ENCODE assay signal across 29 mouse cellular contexts in the genomic region with DNA sequence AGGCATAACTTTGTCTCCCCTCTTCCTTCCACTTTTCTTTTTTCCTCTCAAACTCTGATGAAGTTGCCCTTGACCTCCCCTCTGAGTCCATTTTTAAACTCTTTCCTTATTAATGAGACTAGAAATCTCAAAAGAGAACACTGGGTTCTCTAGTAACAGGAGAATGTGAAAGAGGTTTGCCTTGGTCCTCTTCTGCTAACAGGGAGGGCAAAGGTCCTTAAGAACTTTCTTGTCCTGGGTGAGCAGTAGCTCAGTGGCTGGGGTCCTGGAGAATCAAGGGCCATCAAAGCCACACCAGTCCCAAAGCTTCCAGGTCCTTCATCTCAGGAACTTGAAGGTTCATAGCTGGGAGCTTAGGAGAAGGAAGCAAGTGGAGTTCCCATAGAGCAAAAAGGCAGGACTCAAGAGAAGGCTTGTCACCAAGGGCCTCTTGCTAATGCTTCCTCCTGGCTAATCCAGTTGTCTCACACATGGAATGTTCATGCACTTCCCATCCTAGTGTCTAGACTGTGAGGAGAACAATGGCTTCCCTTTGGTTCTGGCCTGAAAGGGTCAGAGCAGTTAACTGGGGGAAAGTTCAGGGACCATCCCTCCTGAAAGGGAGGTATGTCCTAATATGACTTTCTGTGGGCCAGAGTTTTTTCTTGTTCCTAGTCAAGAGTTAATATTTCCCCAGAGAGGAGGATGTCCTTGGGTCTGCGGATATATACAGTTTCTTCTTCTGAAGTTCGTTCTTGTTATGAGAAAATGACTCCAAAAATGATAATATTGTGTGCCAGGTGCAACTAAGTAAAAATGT. TPM values are rescaled to one million over a fixed set of nuclear protein-coding genes. Genes with fewer than 3 reads are reported as not detected.
"Had no signal": no experiment of that assay in that cellular context is flagged by ENCODE, and none has a peak within 500 bp of the region (broad histone marks: within the 10 kb centered on the region; RNA-seq: fewer than 3 reads in every experiment).

No protein-coding gene starts in this region.

- H3K9me3 ChIP-seq: heart, embryonic 13.5 days; heart, embryonic 15.5 days; hindbrain, embryonic 13.5 days; hindbrain, embryonic 15.5 days; limb, embryonic 13.5 days; limb, embryonic 15.5 days; liver, embryonic 12.5 days had no signal

- H3K4me3 ChIP-seq: heart, embryonic 13.5 days; heart, embryonic 15.5 days; hindbrain, embryonic 13.5 days; hindbrain, embryonic 15.5 days; limb, embryonic 13.5 days; limb, embryonic 15.5 days; liver, embryonic 12.5 days had no signal

- H3K4me2 ChIP-seq: heart, embryonic 11.5 days; heart, embryonic 13.5 days; heart, embryonic 15.5 days; hindbrain, embryonic 13.5 days; hindbrain, embryonic 15.5 days; limb, embryonic 13.5 days; limb, embryonic 15.5 days; liver, embryonic 12.5 days had no signal

- ATAC-seq: forebrain, postnatal 0 days; hindbrain, postnatal 0 days; intestine, embryonic 16.5 days; liver, embryonic 12.5 days had no signal

- H3K36me3 ChIP-seq: heart, embryonic 13.5 days; heart, embryonic 15.5 days; hindbrain, embryonic 13.5 days; hindbrain, embryonic 15.5 days; limb, embryonic 13.5 days; limb, embryonic 15.5 days; liver, embryonic 12.5 days had no signal

- H3K9ac ChIP-seq: forebrain, postnatal 0 days; heart, embryonic 13.5 days; heart, embryonic 15.5 days; hindbrain, embryonic 13.5 days; hindbrain, embryonic 15.5 days; limb, embryonic 13.5 days; limb, embryonic 15.5 days; liver, embryonic 14.5 days had no signal

- H3K4me1 ChIP-seq: heart, embryonic 13.5 days; heart, embryonic 15.5 days; hindbrain, embryonic 13.5 days; hindbrain, embryonic 15.5 days; limb, embryonic 15.5 days had no signal

- H3K27me3 ChIP-seq: heart, embryonic 13.5 days; heart, embryonic 15.5 days; hindbrain, embryonic 13.5 days; hindbrain, embryonic 15.5 days; limb, embryonic 13.5 days; limb, embryonic 15.5 days had no signal

- DNase-seq: forebrain, postnatal 0 days; gastrocnemius, postnatal 14 days; gastrocnemius, postnatal 36 days; heart, adult 11 months; heart, postnatal 14 days; heart, postnatal 36 days; kidney, adult 11 months; kidney, postnatal 14 days; layer of hippocampus, adult 9-11 months; layer of hippocampus, postnatal 36 days; left cerebral cortex, postnatal 4 days had no signal

- H3K27ac ChIP-seq: heart, embryonic 13.5 days; heart, embryonic 15.5 days; hindbrain, embryonic 13.5 days; hindbrain, embryonic 15.5 days; hindbrain, postnatal 0 days; kidney, postnatal 0 days; limb, embryonic 13.5 days; limb, embryonic 15.5 days; liver, embryonic 14.5 days had no signal

RNA-seq across cellular contexts. Expression of a gene that starts 21.1 kb away (rescaled TPM):
- total RNA-seq: heart, adult 8-10 months had no signal
- polyA plus RNA-seq: liver, adult 2 months had no signal

RNA-seq across cellular contexts. Expression of a gene that starts 26.7 kb away (rescaled TPM):
- total RNA-seq: gastrocnemius, adult 18-20 months; gastrocnemius, adult 8-10 months; gastrocnemius, postnatal 14 days; gastrocnemius, postnatal 36 days; heart, postnatal 36 days; hematopoietic stem cell, adult 5-6 weeks; liver, adult 2 months had no signal
- polyA plus RNA-seq: limb, embryonic 11.5 days; liver, adult 2 months; liver, embryonic 12.5 days had no signal
